Mouse (Mus musculus) heart, embryonic 13.5 days (tissue): ENCODE data around the gene Coq4. TPM values are rescaled to one million over a fixed set of nuclear protein-coding genes. Genes with fewer than 3 reads are reported as not detected.

Source experiments
- ATAC-seq: fragments of 200-750 bp; cut with Nextera tagmentation; 2 replicates; pipeline ENCODE4 v1.8.0; 2017; ENCODE audit warnings: moderate TSS enrichment; ENCODE audit not compliant: insufficient number of reproducible peaks, low FRiP score, low TSS enrichment; ENCODE audit errors: extremely low read depth
- H3K27ac ChIP-seq: fragments of 300-500 bp; sonication (generic); replicated peaks from 2 replicates; pipeline ENCODE4 v1.5.1; 2015; ENCODE audit warnings: moderate library complexity, mild to moderate bottlenecking, inconsistent platforms
- H3K27me3 ChIP-seq: fragments of 300-500 bp; sonication (generic); replicated peaks from 2 replicates; pipeline ENCODE4 v1.6.1; 2015; ENCODE audit warnings: mild to moderate bottlenecking, inconsistent platforms
- H3K36me3 ChIP-seq: fragments of 300-500 bp; sonication (generic); 2 replicates; pipeline ENCODE4 v1.6.1; 2015; ENCODE audit warnings: mild to moderate bottlenecking, inconsistent platforms
- H3K4me1 ChIP-seq: fragments of 300-500 bp; sonication (generic); 2 replicates; pipeline ENCODE4 v1.6.1; 2015; ENCODE audit warnings: inconsistent platforms
- H3K4me2 ChIP-seq: fragments of 300-500 bp; sonication (generic); 2 replicates; pipeline ENCODE4 v1.6.1; 2015; ENCODE audit warnings: inconsistent platforms, mild to moderate bottlenecking, moderate library complexity
- H3K4me3 ChIP-seq: fragments of 300-500 bp; sonication (generic); 2 replicates; pipeline ENCODE4 v1.5.1; 2015; ENCODE audit warnings: moderate library complexity, mild to moderate bottlenecking, inconsistent platforms
- H3K9ac ChIP-seq: fragments of 300-500 bp; sonication (generic); 2 replicates; pipeline ENCODE4 v1.6.1; 2015; ENCODE audit warnings: inconsistent platforms, mild to moderate bottlenecking, moderate library complexity
- H3K9me3 ChIP-seq: fragments of 300-500 bp; sonication (generic); 2 replicates; pipeline ENCODE4 v1.6.1; 2016; ENCODE audit warnings: inconsistent platforms
- WGBS: fragments of 180-500 bp; shearing (Covaris S2); methylation state at CpG from one replicate; pipeline ENCODE4 v1.1.7; 2015; ENCODE audit warnings: mixed read lengths; 5-methylcytosine and 5-hydroxymethylcytosine counted together
- polyA plus RNA-seq: library from polyadenylated mRNA; unstranded; fragments of >200 nt; fragmentation: Nextera tagmentation; extraction: Ambion mirVana; gene quantifications from 2 replicates; pipeline ENCODE4 v1.2.1, GENCODE M21; 2015

Gene Coq4
- polyA plus RNA-seq, 1 experiment from 2014 or later: 24.6 TPM

GRCm38 (mm10) chr2:29827709-29828024 is 40.4 kb downstream of the Coq4 start:
- H3K4me3 ChIP-seq: peak overlapping the region; percentile 79
- H3K9me3 ChIP-seq: no peaks in the 10 kb centered on the region
- peaks cover 14% of the 10 kb centered on the region for H3K4me1 ChIP-seq
- no peaks in the 10 kb centered on the region for H3K27me3 ChIP-seq
- H3K4me2 ChIP-seq: peak overlapping the region; percentile 87
- ATAC-seq: no peak
- H3K27ac ChIP-seq: peak overlapping the region; percentile 80
- WGBS: 4% methylated on average over 12 of the region's 12 CpGs
- H3K36me3 ChIP-seq: peaks cover 7% of the 10 kb centered on the region
- H3K9ac ChIP-seq: peak overlapping the region; percentile 90

GRCm38 (mm10) chr2:29831106-29831505 is 43.8 kb downstream of the Coq4 start:
- WGBS: 84% methylated on average over 4 of the region's 4 CpGs
- no peak overlapping the region for H3K27ac ChIP-seq
- H3K27me3 ChIP-seq: no peaks in the 10 kb centered on the region
- peaks cover 39% of the 10 kb centered on the region for H3K36me3 ChIP-seq
- no peaks in the 10 kb centered on the region for H3K9me3 ChIP-seq
- no peak overlapping the region for H3K4me2 ChIP-seq
- peaks cover 12% of the 10 kb centered on the region for H3K4me1 ChIP-seq
- no peak for ATAC-seq
- no peak overlapping the region for H3K9ac ChIP-seq
- H3K4me3 ChIP-seq: no peak overlapping the region

GRCm38 (mm10) chr2:29833796-29834195 is 46.5 kb downstream of the Coq4 start:
- 88% methylated on average over 5 of the region's 5 CpGs for WGBS
- no peaks in the 10 kb centered on the region for H3K27me3 ChIP-seq

GRCm38 (mm10) chr2:29835391-29835899 is 48.2 kb downstream of the Coq4 start:
- Histone ChIP-seq H3K4me3 (no peak overlapping the region), H3K27me3 (no peaks in the 10 kb centered on the region), H3K9ac (no peak overlapping the region), H3K27ac (no peak overlapping the region), H3K4me1 (peaks cover 2% of the 10 kb centered on the region; the same call in 1 of the 2 replicates), H3K9me3 (no peaks in the 10 kb centered on the region), H3K36me3 (peaks cover 70% of the 10 kb centered on the region), H3K4me2 (no peak overlapping the region)
- WGBS: 77% methylated on average over 2 of the region's 2 CpGs
- ATAC-seq: no peak

More at GRCm38 (mm10) chr2:29833796-29834195, 46.5 kb downstream of the Coq4 start:
- Histone ChIP-seq H3K4me1 (no peaks in the 10 kb centered on the region), H3K4me3 (no peak overlapping the region), H3K36me3 (peaks cover 61% of the 10 kb centered on the region), H3K9ac (no peak overlapping the region), H3K9me3 (no peaks in the 10 kb centered on the region), H3K27ac (no peak overlapping the region), H3K4me2 (no peak overlapping the region)
- ATAC-seq: no peak

- H3K36me3 ChIP-seq: peaks cover 92% of the 10 kb centered on the region
- WGBS: 39% methylated on average over 4 of the region's 4 CpGs
These were observed 52.2 kb downstream of the Coq4 start for GRCm38 (mm10) chr2:29839460-29839859.

GRCm38 (mm10) chr2:29843231-29844105 is 56.2 kb downstream of the Coq4 start:
- H3K27ac ChIP-seq: no peak overlapping the region
- H3K36me3 ChIP-seq: peaks cover 58% of the 10 kb centered on the region
- no peak overlapping the region for H3K4me3 ChIP-seq
- no peak for ATAC-seq
- H3K27me3 ChIP-seq: peaks cover 63% of the 10 kb centered on the region
- H3K4me1 ChIP-seq: peaks cover 15% of the 10 kb centered on the region
- no peak overlapping the region for H3K4me2 ChIP-seq
- 67% methylated on average over 9 of the region's 9 CpGs for WGBS
- H3K9me3 ChIP-seq: no peaks in the 10 kb centered on the region
- H3K9ac ChIP-seq: no peak overlapping the region

More at GRCm38 (mm10) chr2:29839460-29839859, 52.2 kb downstream of the Coq4 start:
- Histone ChIP-seq H3K27me3 (peaks cover 23% of the 10 kb centered on the region), H3K9me3 (no peaks in the 10 kb centered on the region), H3K4me3 (no peak overlapping the region), H3K4me1 (peaks cover 5% of the 10 kb centered on the region; the same call in 1 of the 2 replicates), H3K27ac (no peak overlapping the region), H3K9ac (no peak overlapping the region), H3K4me2 (no peak overlapping the region)
- ATAC-seq: no peak

GRCm38 (mm10) chr2:29844115-29844514 is 56.8 kb downstream of the Coq4 start:
- WGBS: 80% methylated on average over 2 of the region's 2 CpGs
- no peak overlapping the region for H3K27ac ChIP-seq
- no peak overlapping the region for H3K4me2 ChIP-seq
- no peak overlapping the region for H3K9ac ChIP-seq
- peaks cover 69% of the 10 kb centered on the region for H3K27me3 ChIP-seq
- no peak overlapping the region for H3K4me3 ChIP-seq
- H3K4me1 ChIP-seq: peaks cover 15% of the 10 kb centered on the region
- H3K9me3 ChIP-seq: no peaks in the 10 kb centered on the region
- ATAC-seq: no peak
- H3K36me3 ChIP-seq: peaks cover 52% of the 10 kb centered on the region

GRCm38 (mm10) chr2:29844661-29845060 is 57.4 kb downstream of the Coq4 start:
- Histone ChIP-seq H3K9me3 (no peaks in the 10 kb centered on the region), H3K27ac (no peak overlapping the region), H3K4me3 (no peak overlapping the region), H3K27me3 (peaks cover 72% of the 10 kb centered on the region), H3K36me3 (peaks cover 49% of the 10 kb centered on the region), H3K9ac (no peak overlapping the region), H3K4me1 (peaks cover 15% of the 10 kb centered on the region), H3K4me2 (no peak overlapping the region)
- ATAC-seq: no peak
- 30% methylated on average over 3 of the region's 3 CpGs for WGBS

- Histone ChIP-seq H3K27ac (no peak overlapping the region), H3K36me3 (peaks cover 40% of the 10 kb centered on the region), H3K9me3 (no peaks in the 10 kb centered on the region), H3K4me3 (peak overlapping the region; percentile 42), H3K4me2 (peak overlapping the region; percentile 63), H3K4me1 (peaks cover 11% of the 10 kb centered on the region), H3K27me3 (peaks cover 74% of the 10 kb centered on the region), H3K9ac (peak overlapping the region; percentile 67)
- no peak for ATAC-seq
- 14% methylated on average over 25 of the region's 25 CpGs for WGBS
These were observed 58.3 kb downstream of the Coq4 start for GRCm38 (mm10) chr2:29845636-29846035.

GRCm38 (mm10) chr2:29846061-29846853 is 59.0 kb downstream of the Coq4 start:
- H3K27me3 ChIP-seq: peaks cover 74% of the 10 kb centered on the region
- no peaks in the 10 kb centered on the region for H3K9me3 ChIP-seq
- H3K4me1 ChIP-seq: peaks cover 10% of the 10 kb centered on the region
- H3K27ac ChIP-seq: no peak overlapping the region
- peak overlapping the region; percentile 42 for H3K4me3 ChIP-seq
- no peak for ATAC-seq
- H3K9ac ChIP-seq: peak overlapping the region; percentile 67
- H3K4me2 ChIP-seq: peak overlapping the region; percentile 63
- peaks cover 34% of the 10 kb centered on the region for H3K36me3 ChIP-seq
- 9% methylated on average over 47 of the region's 47 CpGs for WGBS

- no peak for ATAC-seq
- no peak overlapping the region for H3K27ac ChIP-seq
- 58% methylated on average over 3 of the region's 3 CpGs for WGBS
- H3K36me3 ChIP-seq: peaks cover 27% of the 10 kb centered on the region
- no peaks in the 10 kb centered on the region for H3K9me3 ChIP-seq
- H3K4me3 ChIP-seq: no peak overlapping the region
- no peak overlapping the region for H3K4me2 ChIP-seq
- H3K27me3 ChIP-seq: peaks cover 74% of the 10 kb centered on the region
- no peak overlapping the region for H3K9ac ChIP-seq
- peaks cover 10% of the 10 kb centered on the region for H3K4me1 ChIP-seq
These were observed 59.6 kb downstream of the Coq4 start for GRCm38 (mm10) chr2:29846911-29847310.
